ENCODE assay signal across 25 mouse cellular contexts in the genomic region with DNA sequence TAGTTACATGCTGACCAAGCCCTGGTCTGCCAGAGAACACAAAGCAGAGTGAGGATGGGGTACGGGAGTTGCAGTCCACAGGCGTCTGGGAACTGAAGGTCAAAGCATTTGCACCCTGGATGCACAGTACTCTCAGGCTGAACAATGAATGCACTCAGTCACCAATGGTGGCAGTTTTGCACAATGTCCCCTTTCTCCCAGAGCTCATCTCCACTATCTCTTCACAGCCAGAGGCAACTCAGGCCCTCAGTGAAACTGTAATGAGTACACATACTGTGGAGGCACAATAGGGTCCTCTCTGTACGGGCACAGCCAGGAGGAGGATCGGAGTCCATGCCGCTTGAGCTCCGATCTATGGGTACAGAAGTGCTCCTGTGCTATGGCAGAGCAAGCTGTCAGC.
A peak's percentile ranks its signal among the peaks of the same experiment; 100 is the strongest.
DNase-seq lines count a peak whose midpoint lies in the region; ATAC-seq and TF ChIP-seq lines count a peak whose summit lies in the region.
"Had no signal": no experiment of that assay in that cellular context is flagged by ENCODE, and none has a peak within 500 bp of the region (broad histone marks: within the 10 kb centered on the region; RNA-seq: fewer than 3 reads in every experiment).

No protein-coding gene starts in this region.

- H3K36me3 ChIP-seq in forebrain, embryonic 10.5 days (replicated peaks), result no peaks in the 10 kb centered on the region
- H3K36me3 ChIP-seq in forebrain, postnatal 0 days (ENCODE audit: insufficient read depth), result no peaks in the 10 kb centered on the region
- H3K36me3 ChIP-seq: embryonic facial prominence, embryonic 13.5 days; heart, embryonic 10.5 days; hindbrain, embryonic 13.5 days; liver, embryonic 13.5 days; neural tube, embryonic 12.5 days had no signal

- 69% methylated on average over 6 of the region's 6 CpGs for WGBS in forebrain, embryonic 10.5 days
- WGBS in forebrain, postnatal 0 days, result 77% methylated on average over 6 of the region's 6 CpGs

- H3K27ac ChIP-seq in forebrain, embryonic 10.5 days, result 0 out of 2 replicates have a peak overlapping the region, but pooled peaks have one; percentile 7
- H3K27ac ChIP-seq in forebrain, postnatal 0 days (ENCODE audit: low read depth, low read length), result no peak overlapping the region
- peak overlapping the region; percentile 53; the same call in 1 of the 2 replicates for H3K27ac ChIP-seq in layer of hippocampus, adult 2 months
- H3K27ac ChIP-seq: embryonic facial prominence, embryonic 13.5 days; forebrain, embryonic 13.5 days; heart, embryonic 10.5 days; hindbrain, embryonic 13.5 days; liver, embryonic 13.5 days; neural tube, embryonic 12.5 days had no signal

- H3K9me3 ChIP-seq in forebrain, embryonic 10.5 days, result no peaks in the 10 kb centered on the region
- H3K9me3 ChIP-seq in forebrain, postnatal 0 days (ENCODE audit: low read length), result no peaks in the 10 kb centered on the region
- H3K9me3 ChIP-seq: embryonic facial prominence, embryonic 13.5 days; forebrain, embryonic 13.5 days; heart, embryonic 10.5 days; hindbrain, embryonic 13.5 days; liver, embryonic 13.5 days; neural tube, embryonic 12.5 days had no signal

- H3K27me3 ChIP-seq in forebrain, embryonic 10.5 days (ENCODE audit: poor library complexity, severe bottlenecking), result no peaks in the 10 kb centered on the region
- H3K27me3 ChIP-seq in forebrain, postnatal 0 days (ENCODE audit: insufficient read depth, low read length), result no peaks in the 10 kb centered on the region
- H3K27me3 ChIP-seq: embryonic facial prominence, embryonic 13.5 days; forebrain, embryonic 13.5 days; hindbrain, embryonic 13.5 days; liver, embryonic 13.5 days; neural tube, embryonic 12.5 days had no signal

- H3K4me2 ChIP-seq in forebrain, postnatal 0 days (ENCODE audit: low read depth), result no peak overlapping the region
- H3K4me2 ChIP-seq: embryonic facial prominence, embryonic 13.5 days; forebrain, embryonic 13.5 days; hindbrain, embryonic 13.5 days; liver, embryonic 13.5 days; neural tube, embryonic 12.5 days had no signal

- H3K4me3 ChIP-seq in forebrain, embryonic 10.5 days, result no peak overlapping the region
- H3K4me3 ChIP-seq in forebrain, postnatal 0 days (ENCODE audit: low read depth, low read length), result no peak overlapping the region
- no peak overlapping the region for H3K4me3 ChIP-seq in layer of hippocampus, adult 2 months
- H3K4me3 ChIP-seq: embryonic facial prominence, embryonic 13.5 days; erythroblast, embryonic 14.5 days; forebrain, embryonic 13.5 days; heart, embryonic 10.5 days; hindbrain, embryonic 13.5 days; liver, embryonic 13.5 days; neural tube, embryonic 12.5 days had no signal

- no peak for DNase-seq in forebrain, embryonic 10.5 days (ENCODE audit: extremely low spot score, low spot score)
- no peak for DNase-seq in forebrain, postnatal 0 days
- DNase-seq in layer of hippocampus, adult 2 months (ENCODE audit: low spot score in 2 of 2), result peak in 1 of 2 experiments; percentile 5
- DNase-seq in layer of hippocampus, postnatal 14 days (ENCODE audit: low spot score in 2 of 2), result no peak
- DNase-seq in right cerebral cortex, adult 18-20 months, result peak; percentile 21
- no peak for DNase-seq in right cerebral cortex, postnatal 25 days
- peak; percentile 31 for DNase-seq in telencephalon, adult 2 months (ENCODE audit: low read depth, low spot score)
- DNase-seq in cerebellum, adult 11-12 months, result no peak
- DNase-seq: adrenal gland, postnatal 14 days; cerebellum, adult 9-10 months; gastrocnemius, postnatal 10 days; heart, postnatal 14 days; kidney, adult 2 months; kidney, postnatal 10 days; liver, embryonic 13.5 days; lung, adult 2 months; lung, postnatal 14 days; midbrain, embryonic 14.5 days had no signal

- TF ChIP-seq CTCF in forebrain, postnatal 0 days (IDR thresholded peaks at IDR 0.05; ENCODE audit: low read depth), result no peak
- TF ChIP-seq CTCF in layer of hippocampus, adult 2 months (conservative IDR thresholded peaks at IDR 0.05), result no peak

- ATAC-seq in forebrain, postnatal 0 days, result no peak
- ATAC-seq: forebrain, embryonic 13.5 days; inflammation-experienced regulatory T-cells, adult 6 months had no signal

- no peaks in the 10 kb centered on the region for H3K4me1 ChIP-seq in forebrain, embryonic 10.5 days
- H3K4me1 ChIP-seq in forebrain, postnatal 0 days (ENCODE audit: insufficient read depth), result no peaks in the 10 kb centered on the region
- H3K4me1 ChIP-seq: embryonic facial prominence, embryonic 13.5 days; forebrain, embryonic 13.5 days; liver, embryonic 13.5 days had no signal

- no peak overlapping the region for H3K9ac ChIP-seq in forebrain, postnatal 0 days
- H3K9ac ChIP-seq: embryonic facial prominence, embryonic 13.5 days; forebrain, embryonic 13.5 days; hindbrain, embryonic 13.5 days; liver, embryonic 13.5 days; neural tube, embryonic 12.5 days had no signal

Comparison
In these comparisons a context has a peak if more than half of its experiments do, and no peak if none do; other contexts are left out.
1. DNase-seq: peak in right cerebral cortex, adult 18-20 months (single experiment) and telencephalon, adult 2 months (single experiment); none in forebrain, embryonic 10.5 days (single experiment), forebrain, postnatal 0 days (single experiment), layer of hippocampus, postnatal 14 days (0 of 2), right cerebral cortex, postnatal 25 days (single experiment) and cerebellum, adult 11-12 months (single experiment).